ENCODE assay signal across 8 mouse cellular contexts in the genomic region with DNA sequence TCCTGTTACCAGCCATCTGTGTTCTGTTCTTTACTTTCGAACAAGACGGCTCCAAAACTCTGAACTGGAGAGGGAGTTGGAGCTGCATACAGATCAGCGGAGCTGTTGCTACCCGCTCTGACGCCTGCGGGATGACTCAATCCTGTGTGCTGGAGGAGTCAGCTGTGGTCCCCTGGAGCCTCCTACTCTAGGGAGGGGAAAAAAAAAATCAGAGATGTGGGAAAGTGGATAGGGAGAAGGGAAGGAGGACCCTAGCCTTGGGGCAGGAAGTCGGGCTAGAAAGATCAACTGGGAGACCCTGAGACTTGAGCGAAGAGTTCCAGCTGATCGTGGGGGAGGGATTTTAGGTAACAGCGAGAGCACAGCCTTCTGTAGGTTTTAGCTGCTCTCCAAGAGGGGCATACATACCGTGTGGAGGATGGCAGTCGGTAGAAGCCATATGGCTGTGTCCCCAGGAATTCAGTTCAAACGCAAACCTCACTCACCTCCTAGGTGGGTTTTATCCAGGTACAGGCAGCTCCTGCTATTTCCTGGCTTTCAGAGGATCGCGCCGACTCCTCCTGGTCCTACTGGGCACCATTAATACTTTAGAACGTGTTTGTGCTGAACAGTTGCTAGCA. TPM values are rescaled to one million over a fixed set of nuclear protein-coding genes. Genes with fewer than 3 reads are reported as not detected.
DNase-seq lines count a peak whose midpoint lies in the region; ATAC-seq and TF ChIP-seq lines count a peak whose summit lies in the region.

No protein-coding gene starts in this region.

- intact Hi-C loops in heart, postnatal 14 days (cut with DNase I) = loop anchor here (5.0 to 10.0 kb wide), 5 partner anchors 32 to 520 kb away; no protein-coding TSS in a partner anchor

- H3K27me3 ChIP-seq in forebrain, embryonic 10.5 days (ENCODE audit: poor library complexity, severe bottlenecking) = peaks cover 14% of the 10 kb centered on the region
- no peaks in the 10 kb centered on the region for H3K27me3 ChIP-seq in stomach, embryonic 14.5 days (ENCODE audit: control insufficient read depth, insufficient read depth, low read length)

- in situ Hi-C loops in ES-E14 (cut with MboI; ENCODE audit: low sequenced_read_pairs in 2 of 2, unreplicated experiment in 2 of 2) = no loop called here

- peak overlapping the region; percentile 66 for H3K4me2 ChIP-seq in stomach, embryonic 14.5 days (replicated peaks; ENCODE audit: low read depth, low read length)

- H3K4me3 ChIP-seq in ES-E14 (ENCODE audit: insufficient read depth in 1 of 2, low read depth in 1 of 2, low read length in 2 of 2, poor library complexity in 1 of 2, severe bottlenecking in 1 of 2) = peak overlapping the region in 1 of 2 experiments; percentile 23; a peak in 2 of 4 replicates
- peak overlapping the region; percentile 45 for H3K4me3 ChIP-seq in bone marrow macrophage, adult 2 months (ENCODE audit: insufficient read depth, low read length)
- peak overlapping the region; percentile 48 for H3K4me3 ChIP-seq in forebrain, embryonic 10.5 days
- H3K4me3 ChIP-seq in stomach, embryonic 14.5 days (ENCODE audit: low read depth, low read length) = peak overlapping the region; percentile 22

- WGBS in forebrain, embryonic 10.5 days = under 1% methylated on average over 17 of the region's 17 CpGs
- under 1% methylated on average over 17 of the region's 17 CpGs for WGBS in stomach, embryonic 14.5 days

- TF ChIP-seq CTCF in bone marrow macrophage, adult 2 months (IDR thresholded peaks at IDR 0.05; ENCODE audit: low read depth, low read length) = 0 out of 2 replicates have a peak, but pooled peaks have one; percentile 6

- no peaks in the 10 kb centered on the region for H3K9me3 ChIP-seq in ES-E14 (ENCODE audit: control insufficient read depth, insufficient read depth, low read depth, low read length)
- H3K9me3 ChIP-seq in forebrain, embryonic 10.5 days = no peaks in the 10 kb centered on the region
- no peaks in the 10 kb centered on the region for H3K9me3 ChIP-seq in stomach, embryonic 14.5 days (ENCODE audit: control insufficient read depth, low read depth, low read length)

- H3K27ac ChIP-seq in ES-E14 (ENCODE audit: insufficient read depth, low read depth, low read length, poor library complexity, severe bottlenecking) = no peak overlapping the region
- no peak overlapping the region for H3K27ac ChIP-seq in bone marrow macrophage, adult 2 months (ENCODE audit: insufficient read depth, low read depth, low read length)
- H3K27ac ChIP-seq in forebrain, embryonic 10.5 days = peak overlapping the region; percentile 40
- peak overlapping the region; percentile 75; the same call in 1 of the 2 replicates for H3K27ac ChIP-seq in stomach, embryonic 14.5 days (ENCODE audit: low read length)

- H3K9ac ChIP-seq in ES-E14 (ENCODE audit: insufficient read depth, low read depth, low read length, poor library complexity, severe bottlenecking) = 0 out of 2 replicates have a peak overlapping the region, but pooled peaks have one; percentile 17
- no peak overlapping the region for H3K9ac ChIP-seq in stomach, embryonic 14.5 days (replicated peaks; ENCODE audit: low read depth, low read length)

- peak; percentile 35; the same call in 1 of the 2 replicates for ATAC-seq in megakaryocyte progenitor cell, adult 5-6 weeks (replicated peaks; ENCODE audit: poor library complexity)
- peak; percentile 84 for ATAC-seq in stomach, embryonic 14.5 days (ENCODE audit: insufficient number of reproducible peaks, insufficient read depth, low FRiP score, low read depth)
- ATAC-seq in monocyte, adult 5-6 weeks (replicated peaks; ENCODE audit: insufficient number of reproducible peaks, low FRiP score, low TSS enrichment, poor library complexity, severe bottlenecking) = no peak

- peaks cover 0 to 9% of the 10 kb centered on the region in 2 experiments; a peak in 2 of 4 replicates for H3K4me1 ChIP-seq in ES-E14 (ENCODE audit: control insufficient read depth in 2 of 2, insufficient read depth in 2 of 2, low read length in 2 of 2, poor library complexity in 1 of 2)
- H3K4me1 ChIP-seq in bone marrow macrophage, adult 2 months (ENCODE audit: control insufficient read depth, insufficient read depth, low read length) = peaks cover 16% of the 10 kb centered on the region
- H3K4me1 ChIP-seq in forebrain, embryonic 10.5 days = peaks cover 31% of the 10 kb centered on the region
- peaks cover 16% of the 10 kb centered on the region for H3K4me1 ChIP-seq in stomach, embryonic 14.5 days (ENCODE audit: control insufficient read depth, insufficient read depth, low read length)

- DNase-seq in ES-E14 (ENCODE audit: low read depth, low spot score) = no peak
- peak; percentile 33 for DNase-seq in forebrain, embryonic 10.5 days (ENCODE audit: extremely low spot score, low spot score)
- peak; percentile 36 to 49 for DNase-seq in heart, postnatal 14 days
- peak; percentile 48 to 83 for DNase-seq in left cerebral cortex, adult 8-10 months (ENCODE audit: low spot score in 2 of 2)

- H3K36me3 ChIP-seq in ES-E14 (ENCODE audit: control insufficient read depth, insufficient read depth, low read length, poor library complexity, severe bottlenecking) = no peaks in the 10 kb centered on the region
- no peaks in the 10 kb centered on the region for H3K36me3 ChIP-seq in forebrain, embryonic 10.5 days (replicated peaks)
- H3K36me3 ChIP-seq in stomach, embryonic 14.5 days (ENCODE audit: control insufficient read depth, insufficient read depth, low read length) = no peaks in the 10 kb centered on the region

- TF ChIP-seq POLR2A in bone marrow macrophage, adult 2 months (IDR thresholded peaks at IDR 0.05; ENCODE audit: borderline replicate concordance, low read depth, low read length) = no peak

TF ChIP-seq in ES-E14, 5 proteins besides CTCF, POLR2A, EP300 and RAD21:
- TF ChIP-seq ZC3H11A (IDR thresholded peaks at IDR 0.05; ENCODE audit: borderline replicate concordance, low read depth, low read length) (no peak), CHD2 (IDR thresholded peaks at IDR 0.05; ENCODE audit: low read depth, low read length) (no peak), MAFK (IDR thresholded peaks at IDR 0.05; ENCODE audit: insufficient read depth, low read depth, low read length) (no peak), ZNF384 (IDR thresholded peaks at IDR 0.05; ENCODE audit: low read depth, low read length) (0 out of 2 replicates have a peak, but pooled peaks have one; percentile 24), HCFC1 (IDR thresholded peaks at IDR 0.05; ENCODE audit: borderline replicate concordance, insufficient read depth, low read length) (no peak)

RNA-seq across cellular contexts. Expression of a gene that starts 16.9 kb away (rescaled TPM):
- 48.4 and 60.8 TPM in 2 replicates for total RNA-seq in ES-E14 (2012; rRNA removed)
- 38.5 and 40.3 TPM in 2 replicates for polyA plus RNA-seq in bone marrow macrophage, adult 2 months (2012; ENCODE audit: insufficient read depth, insufficient read length, missing spikeins)
- 14.8 and 15.1 TPM in 2 replicates for polyA plus RNA-seq in forebrain, embryonic 10.5 days (2016; fragmentation: Nextera tagmentation; extraction: Ambion mirVana)
- 10 to 100 TPM; 57.0 to 59.3 TPM for total RNA-seq in heart, postnatal 14 days (2021)
- 100 to 1,000 TPM in 2 of 4 experiments, 10 to 100 TPM in 2; 92.7 to 112 (median 102) TPM for total RNA-seq in left cerebral cortex, adult 8-10 months (2022)
- 30.5 and 31.8 TPM in 2 replicates for total RNA-seq in megakaryocyte progenitor cell, adult 5-6 weeks (2015)
- total RNA-seq in megakaryocyte progenitor cell, adult 5-6 weeks (2017) = 30.3 and 37.8 TPM in 2 replicates
- polyA plus RNA-seq in stomach, embryonic 14.5 days (2014; fragmentation: Nextera tagmentation; extraction: Ambion mirVana) = 23.2 and 24.1 TPM in 2 replicates
- 63.1 to 91.5 TPM (median 68.0 TPM) in 3 replicates for total RNA-seq in monocyte, adult 5-6 weeks (2017)

Comparison
In these comparisons a context has a peak if more than half of its experiments do, and no peak if none do; other contexts are left out.
1. H3K27ac ChIP-seq: peak in forebrain, embryonic 10.5 days (single experiment) and stomach, embryonic 14.5 days (single experiment); none in ES-E14 (single experiment) and bone marrow macrophage, adult 2 months (single experiment).